Mouse (Mus musculus): ENCODE results near the gene Adtrp. TPM values are rescaled to one million over a fixed set of nuclear protein-coding genes. Genes with fewer than 3 reads are reported as not detected.

The Adtrp gene
- polyA plus RNA-seq, 1 experiment: not detected

- WGBS: 82% methylated on average over 9 of the region's 9 CpGs
- H3K4me1 ChIP-seq (ENCODE audit: control insufficient read depth, insufficient read depth, low read length): no peaks in the 10 kb centered on the region
- H3K4me3 ChIP-seq (ENCODE audit: insufficient read depth, low read depth, low read length): no peak overlapping the region
- TF ChIP-seq POLR2A (IDR thresholded peaks at IDR 0.05; ENCODE audit: insufficient read depth, low read depth, low read length) (no peak), CTCF (IDR thresholded peaks at IDR 0.05; ENCODE audit: insufficient read depth, low read depth, low read length) (no peak)
- H3K27ac ChIP-seq (ENCODE audit: insufficient read depth, low read depth, low read length): no peak overlapping the region
Measured at GRCm38 (mm10) chr13:41779603-41780180, 67.8 kb downstream of the Adtrp start.

- Histone ChIP-seq H3K4me3 (ENCODE audit: insufficient read depth, low read depth, low read length) (no peak overlapping the region), H3K27ac (ENCODE audit: insufficient read depth, low read depth, low read length) (no peak overlapping the region), H3K4me1 (ENCODE audit: control insufficient read depth, insufficient read depth, low read length) (no peaks in the 10 kb centered on the region)
- TF ChIP-seq CTCF (IDR thresholded peaks at IDR 0.05; ENCODE audit: insufficient read depth, low read depth, low read length): no peak
- TF ChIP-seq POLR2A (IDR thresholded peaks at IDR 0.05; ENCODE audit: insufficient read depth, low read depth, low read length): no peak
- WGBS: 94% methylated on average over 4 of the region's 4 CpGs
Measured at GRCm38 (mm10) chr13:41773812-41774376, 73.6 kb downstream of the Adtrp start.

- TF ChIP-seq CTCF (IDR thresholded peaks at IDR 0.05; ENCODE audit: insufficient read depth, low read depth, low read length) (no peak), POLR2A (IDR thresholded peaks at IDR 0.05; ENCODE audit: insufficient read depth, low read depth, low read length) (no peak)
- H3K4me1 ChIP-seq (ENCODE audit: control insufficient read depth, insufficient read depth, low read length): no peaks in the 10 kb centered on the region
- WGBS: 69% methylated on average over 3 of the region's 3 CpGs
- no peak overlapping the region for H3K4me3 ChIP-seq (ENCODE audit: insufficient read depth, low read depth, low read length)
- no peak overlapping the region for H3K27ac ChIP-seq (ENCODE audit: insufficient read depth, low read depth, low read length)
Measured at GRCm38 (mm10) chr13:41771061-41771460, 76.4 kb downstream of the Adtrp start.

GRCm38 (mm10) chr13:41767941-41768340, 79.5 kb downstream of the Adtrp start:
- WGBS: 96% methylated on average over 4 of the region's 4 CpGs
- no peak overlapping the region for H3K27ac ChIP-seq (ENCODE audit: insufficient read depth, low read depth, low read length)
- TF ChIP-seq POLR2A (IDR thresholded peaks at IDR 0.05; ENCODE audit: insufficient read depth, low read depth, low read length): no peak
- no peak for TF ChIP-seq CTCF (IDR thresholded peaks at IDR 0.05; ENCODE audit: insufficient read depth, low read depth, low read length)

GRCm38 (mm10) chr13:41761986-41762385, 85.5 kb downstream of the Adtrp start:
- H3K4me1 ChIP-seq (ENCODE audit: control insufficient read depth, insufficient read depth, low read length): peaks cover 15% of the 10 kb centered on the region
- no peak overlapping the region for H3K4me3 ChIP-seq (ENCODE audit: insufficient read depth, low read depth, low read length)
- TF ChIP-seq POLR2A (IDR thresholded peaks at IDR 0.05; ENCODE audit: insufficient read depth, low read depth, low read length) (no peak), CTCF (IDR thresholded peaks at IDR 0.05; ENCODE audit: insufficient read depth, low read depth, low read length) (no peak)
- 92% methylated on average over 3 of the region's 3 CpGs for WGBS
- no peak overlapping the region for H3K27ac ChIP-seq (ENCODE audit: insufficient read depth, low read depth, low read length)

More at GRCm38 (mm10) chr13:41767941-41768340, 79.5 kb downstream of the Adtrp start:
- H3K4me3 ChIP-seq (ENCODE audit: insufficient read depth, low read depth, low read length): no peak overlapping the region
- H3K4me1 ChIP-seq (ENCODE audit: control insufficient read depth, insufficient read depth, low read length): no peaks in the 10 kb centered on the region

- Histone ChIP-seq H3K27ac (ENCODE audit: insufficient read depth, low read depth, low read length) (no peak overlapping the region), H3K4me1 (ENCODE audit: control insufficient read depth, insufficient read depth, low read length) (peaks cover 15% of the 10 kb centered on the region), H3K4me3 (ENCODE audit: insufficient read depth, low read depth, low read length) (no peak overlapping the region)
- TF ChIP-seq CTCF (IDR thresholded peaks at IDR 0.05; ENCODE audit: insufficient read depth, low read depth, low read length): no peak
- no peak for TF ChIP-seq POLR2A (IDR thresholded peaks at IDR 0.05; ENCODE audit: insufficient read depth, low read depth, low read length)
- 67% methylated on average over 10 of the region's 10 CpGs for WGBS
Measured at GRCm38 (mm10) chr13:41760484-41760883, 87.0 kb downstream of the Adtrp start.

- TF ChIP-seq CTCF (IDR thresholded peaks at IDR 0.05; ENCODE audit: insufficient read depth, low read depth, low read length): no peak
- TF ChIP-seq POLR2A (IDR thresholded peaks at IDR 0.05; ENCODE audit: insufficient read depth, low read depth, low read length): no peak
- H3K4me3 ChIP-seq (ENCODE audit: insufficient read depth, low read depth, low read length): no peak overlapping the region
- WGBS: 29% methylated on average over 19 of the region's 19 CpGs
- H3K4me1 ChIP-seq (ENCODE audit: control insufficient read depth, insufficient read depth, low read length): peaks cover 15% of the 10 kb centered on the region
- H3K27ac ChIP-seq (ENCODE audit: insufficient read depth, low read depth, low read length): peak overlapping the region; percentile 83
Measured at GRCm38 (mm10) chr13:41758550-41759465, 88.7 kb downstream of the Adtrp start.

- H3K27ac ChIP-seq (ENCODE audit: insufficient read depth, low read depth, low read length): no peak overlapping the region
- no peak overlapping the region for H3K4me3 ChIP-seq (ENCODE audit: insufficient read depth, low read depth, low read length)
- no peak for TF ChIP-seq POLR2A (IDR thresholded peaks at IDR 0.05; ENCODE audit: insufficient read depth, low read depth, low read length)
- no peak for TF ChIP-seq CTCF (IDR thresholded peaks at IDR 0.05; ENCODE audit: insufficient read depth, low read depth, low read length)
- H3K4me1 ChIP-seq (ENCODE audit: control insufficient read depth, insufficient read depth, low read length): peaks cover 11% of the 10 kb centered on the region
- WGBS: 87% methylated on average over 5 of the region's 5 CpGs
Measured at GRCm38 (mm10) chr13:41753114-41753513, 94.4 kb downstream of the Adtrp start.

GRCm38 (mm10) chr13:41750481-41750880, 97.0 kb downstream of the Adtrp start:
- 68% methylated on average over 5 of the region's 5 CpGs for WGBS
- no peak for TF ChIP-seq CTCF (IDR thresholded peaks at IDR 0.05; ENCODE audit: insufficient read depth, low read depth, low read length)
- TF ChIP-seq POLR2A (IDR thresholded peaks at IDR 0.05; ENCODE audit: insufficient read depth, low read depth, low read length): no peak
- Histone ChIP-seq H3K27ac (ENCODE audit: insufficient read depth, low read depth, low read length) (no peak overlapping the region), H3K4me3 (ENCODE audit: insufficient read depth, low read depth, low read length) (no peak overlapping the region), H3K4me1 (ENCODE audit: control insufficient read depth, insufficient read depth, low read length) (peaks cover 13% of the 10 kb centered on the region)

Measured in olfactory bulb, adult 2 months (tissue).